Mouse (Mus musculus) gastrocnemius, postnatal 4 days (tissue): Measurements from ENCODE around the gene 4933414I15Rik. TPM values are rescaled to one million over a fixed set of nuclear protein-coding genes. Genes with fewer than 3 reads are reported as not detected.

Experiments
- total RNA-seq, 2 experiments: library from RNA; stranded (reverse); gene quantifications; 2 replicates each; pipeline ENCODE4 v1.2.3; 2021

The 4933414I15Rik gene
- total RNA-seq, 2 experiments from 2014 or later: not detected

Other genes with a start within 250 kb of the 4933414I15Rik start
- 10 to 100 TPM; 20.5 to 25.4 TPM for gene Zfp354c, start 116.0 kb downstream of the 4933414I15Rik start, total RNA-seq
- under 1 TPM; 0.91 to 0.96 TPM for gene Zfp879, start 102.2 kb downstream of the 4933414I15Rik start, total RNA-seq
- not detected for gene Grm6, start 93.1 kb downstream of the 4933414I15Rik start, total RNA-seq
- 1 to 10 TPM; 2.5 to 3.0 TPM for gene Zfp454, start 56.1 kb downstream of the 4933414I15Rik start, total RNA-seq
- 1 to 10 TPM; 3.6 to 4.2 TPM for gene Zfp2, start 27.6 kb downstream of the 4933414I15Rik start, total RNA-seq
- gene Zfp354b, start 12.1 kb downstream of the 4933414I15Rik start, total RNA-seq: 1 to 10 TPM; 1.8 TPM
- gene Prop1, start 10.0 kb upstream of the 4933414I15Rik start, total RNA-seq: not detected
- not detected for gene Olfr1378, start 22.8 kb upstream of the 4933414I15Rik start, total RNA-seq
- not detected for gene Olfr1377, start 38.2 kb upstream of the 4933414I15Rik start, total RNA-seq
- gene Olfr51, start 59.8 kb upstream of the 4933414I15Rik start, total RNA-seq: not detected
- gene Olfr54, start 70.5 kb upstream of the 4933414I15Rik start, total RNA-seq: not detected
- gene Olfr1375, start 104.3 kb upstream of the 4933414I15Rik start, total RNA-seq: not detected
- 1 to 10 TPM; 3.4 to 3.5 TPM for gene Zfp354a, start 115.5 kb upstream of the 4933414I15Rik start, total RNA-seq